Mouse (Mus musculus): ENCODE data around the gene Skor1. TPM values are rescaled to one million over a fixed set of nuclear protein-coding genes. Genes with fewer than 3 reads are reported as not detected.

Gene Skor1
- polyA plus RNA-seq, 1 experiment from 2014 or later = not detected

- 3% methylated on average over 9 of the region's 9 CpGs for WGBS (ENCODE audit: insufficient replicate concordance)
These were observed 8.6 kb downstream of the Skor1 start for GRCm38 (mm10) chr9:63140211-63140610.

GRCm38 (mm10) chr9:63139661-63140060 lies 9.1 kb downstream of the Skor1 start:
- H3K4me3 ChIP-seq (ENCODE audit: low read depth, low read length) = no peak overlapping the region
- WGBS (ENCODE audit: insufficient replicate concordance) = 2% methylated on average over 17 of the region's 17 CpGs
- peaks cover 16% of the 10 kb centered on the region for H3K4me1 ChIP-seq (ENCODE audit: control insufficient read depth, insufficient read depth, low read length)

More at GRCm38 (mm10) chr9:63140211-63140610, 8.6 kb downstream of the Skor1 start:
- Histone ChIP-seq H3K4me1 (ENCODE audit: control insufficient read depth, insufficient read depth, low read length) (peaks cover 16% of the 10 kb centered on the region), H3K9me3 (replicated peaks; ENCODE audit: control insufficient read depth, low read length) (no peaks in the 10 kb centered on the region), H3K36me3 (ENCODE audit: control insufficient read depth, insufficient read depth, low read length) (no peaks in the 10 kb centered on the region), H3K27ac (ENCODE audit: low read depth, low read length) (no peak overlapping the region), H3K4me2 (no peak overlapping the region), H3K4me3 (ENCODE audit: low read depth, low read length) (no peak overlapping the region), H3K27me3 (ENCODE audit: control insufficient read depth, insufficient read depth, low read length) (peaks cover 96% of the 10 kb centered on the region), H3K9ac (ENCODE audit: low read depth, low read length) (no peak overlapping the region)
- ATAC-seq (replicated peaks; ENCODE audit: insufficient number of reproducible peaks, low FRiP score, low TSS enrichment) = no peak

GRCm38 (mm10) chr9:63138481-63138967 lies 10.2 kb downstream of the Skor1 start:
- Histone ChIP-seq H3K4me2 (peak overlapping the region; percentile 52), H3K27ac (ENCODE audit: low read depth, low read length) (no peak overlapping the region), H3K36me3 (ENCODE audit: control insufficient read depth, insufficient read depth, low read length) (no peaks in the 10 kb centered on the region), H3K27me3 (ENCODE audit: control insufficient read depth, insufficient read depth, low read length) (peaks cover 94% of the 10 kb centered on the region), H3K4me3 (ENCODE audit: low read depth, low read length) (peak overlapping the region; percentile 22), H3K9ac (ENCODE audit: low read depth, low read length) (no peak overlapping the region), H3K9me3 (replicated peaks; ENCODE audit: control insufficient read depth, low read length) (no peaks in the 10 kb centered on the region), H3K4me1 (ENCODE audit: control insufficient read depth, insufficient read depth, low read length) (peaks cover 13% of the 10 kb centered on the region)
- ATAC-seq (replicated peaks; ENCODE audit: insufficient number of reproducible peaks, low FRiP score, low TSS enrichment) = 0 out of 2 replicates have a peak, but pooled peaks have one; percentile 15
- WGBS (ENCODE audit: insufficient replicate concordance) = under 1% methylated on average over 31 of the region's 31 CpGs

More at GRCm38 (mm10) chr9:63139661-63140060, 9.1 kb downstream of the Skor1 start:
- ATAC-seq (replicated peaks; ENCODE audit: insufficient number of reproducible peaks, low FRiP score, low TSS enrichment) = no peak
- Histone ChIP-seq H3K9ac (ENCODE audit: low read depth, low read length) (no peak overlapping the region), H3K36me3 (ENCODE audit: control insufficient read depth, insufficient read depth, low read length) (no peaks in the 10 kb centered on the region), H3K27me3 (ENCODE audit: control insufficient read depth, insufficient read depth, low read length) (peaks cover 96% of the 10 kb centered on the region), H3K4me2 (no peak overlapping the region), H3K27ac (ENCODE audit: low read depth, low read length) (no peak overlapping the region), H3K9me3 (replicated peaks; ENCODE audit: control insufficient read depth, low read length) (no peaks in the 10 kb centered on the region)

DNA sequence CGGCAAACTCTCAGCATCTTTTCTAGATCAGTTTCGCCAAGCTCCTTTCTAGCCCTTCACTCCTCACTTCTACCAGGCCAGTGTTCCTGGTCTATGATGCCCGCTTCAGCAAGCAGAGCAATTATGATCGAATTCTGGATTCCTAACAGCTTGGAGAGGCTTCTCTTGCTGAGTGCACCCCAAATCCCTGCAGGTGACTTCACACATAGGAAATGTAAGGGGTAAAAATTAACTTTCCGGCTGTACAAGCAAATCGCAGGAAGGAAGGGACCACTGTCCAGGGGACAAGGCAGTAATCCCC lies 11.2 kb downstream of the Skor1 start:
- no peak overlapping the region for H3K4me3 ChIP-seq (ENCODE audit: low read depth, low read length)
- no peak overlapping the region for H3K9ac ChIP-seq (ENCODE audit: low read depth, low read length)
- no peak overlapping the region for H3K4me2 ChIP-seq
- H3K9me3 ChIP-seq (replicated peaks; ENCODE audit: control insufficient read depth, low read length) = no peaks in the 10 kb centered on the region
- 3% methylated on average over 6 of the region's 6 CpGs for WGBS (ENCODE audit: insufficient replicate concordance)
- no peak for ATAC-seq (replicated peaks; ENCODE audit: insufficient number of reproducible peaks, low FRiP score, low TSS enrichment)
- H3K27me3 ChIP-seq (ENCODE audit: control insufficient read depth, insufficient read depth, low read length) = peaks cover 87% of the 10 kb centered on the region
- H3K27ac ChIP-seq (ENCODE audit: low read depth, low read length) = no peak overlapping the region
- peaks cover 7% of the 10 kb centered on the region for H3K4me1 ChIP-seq (ENCODE audit: control insufficient read depth, insufficient read depth, low read length)
- H3K36me3 ChIP-seq (ENCODE audit: control insufficient read depth, insufficient read depth, low read length) = no peaks in the 10 kb centered on the region

DNA sequence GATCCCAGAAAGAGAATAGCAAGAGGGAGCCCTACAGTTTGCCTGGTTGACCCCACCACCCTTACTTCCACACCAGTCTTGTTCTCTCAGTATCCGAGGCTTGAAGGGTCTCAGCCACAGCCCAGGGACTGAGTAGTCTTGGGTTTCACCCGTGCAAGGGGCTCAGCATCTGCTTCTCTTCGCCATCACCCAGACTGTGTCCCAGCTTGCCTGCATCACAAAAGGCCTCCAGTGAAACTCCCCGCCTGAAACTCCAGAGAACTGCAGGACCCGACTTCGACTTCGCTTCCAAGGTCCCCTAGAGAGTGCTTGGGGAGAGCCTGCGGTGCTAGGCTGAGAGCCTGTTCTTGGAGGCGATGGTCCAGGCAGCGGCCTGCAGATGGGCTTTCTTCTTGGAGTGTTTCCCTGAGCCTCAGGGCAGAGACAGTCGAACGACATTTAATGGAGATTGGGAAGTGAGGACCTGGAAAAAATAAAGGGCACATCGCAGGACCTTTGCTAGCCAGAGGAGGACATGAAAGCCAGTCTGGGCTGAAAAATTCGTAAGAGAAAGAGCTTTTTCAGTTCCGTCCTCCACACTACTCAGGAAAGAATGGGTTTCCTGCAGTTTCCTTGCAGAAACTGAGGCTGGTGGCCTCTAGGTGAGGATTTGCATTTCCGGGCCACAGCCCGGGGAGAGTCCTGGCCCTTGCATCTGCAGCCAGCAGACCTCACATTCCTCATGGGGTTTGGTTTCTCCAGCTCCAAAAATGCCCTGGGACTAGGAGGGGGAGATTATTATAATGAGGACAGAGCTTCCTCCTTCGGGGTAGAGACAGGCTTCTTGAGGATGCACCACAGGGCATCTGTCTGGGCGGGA lies 11.8 kb downstream of the Skor1 start:
- Histone ChIP-seq H3K9me3 (replicated peaks; ENCODE audit: control insufficient read depth, low read length) (no peaks in the 10 kb centered on the region), H3K27me3 (ENCODE audit: control insufficient read depth, insufficient read depth, low read length) (peaks cover 81% of the 10 kb centered on the region), H3K27ac (ENCODE audit: low read depth, low read length) (no peak overlapping the region), H3K9ac (ENCODE audit: low read depth, low read length) (no peak overlapping the region), H3K4me3 (ENCODE audit: low read depth, low read length) (no peak overlapping the region), H3K4me1 (ENCODE audit: control insufficient read depth, insufficient read depth, low read length) (peaks cover 8% of the 10 kb centered on the region), H3K4me2 (no peak overlapping the region), H3K36me3 (ENCODE audit: control insufficient read depth, insufficient read depth, low read length) (no peaks in the 10 kb centered on the region)
- ATAC-seq (replicated peaks; ENCODE audit: insufficient number of reproducible peaks, low FRiP score, low TSS enrichment) = no peak
- WGBS (ENCODE audit: insufficient replicate concordance) = 3% methylated on average over 19 of the region's 19 CpGs

DNA sequence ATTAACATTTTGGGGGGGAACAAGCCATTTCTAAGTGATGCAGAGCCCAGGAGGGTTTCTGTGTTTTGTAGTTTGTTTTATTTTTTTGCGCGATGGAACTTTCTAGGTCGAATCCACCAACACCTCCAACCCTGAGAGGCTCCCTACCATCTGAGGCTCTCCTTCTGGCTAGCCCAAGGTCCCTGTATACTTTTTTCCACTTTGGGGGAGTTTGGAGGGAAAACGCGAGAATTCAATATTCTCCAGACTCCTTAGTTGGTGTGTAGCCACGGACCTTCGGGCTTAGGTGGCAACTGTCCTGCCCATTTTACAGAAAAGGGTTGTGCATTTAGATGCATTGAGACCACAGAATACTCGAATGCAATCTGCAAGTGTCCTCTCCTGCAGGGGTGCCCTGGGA lies 12.5 kb downstream of the Skor1 start:
- H3K27ac ChIP-seq (ENCODE audit: low read depth, low read length) = no peak overlapping the region
- 5% methylated on average over 8 of the region's 8 CpGs for WGBS (ENCODE audit: insufficient replicate concordance)
- no peak for ATAC-seq (replicated peaks; ENCODE audit: insufficient number of reproducible peaks, low FRiP score, low TSS enrichment)
- no peak overlapping the region for H3K4me3 ChIP-seq (ENCODE audit: low read depth, low read length)
- H3K36me3 ChIP-seq (ENCODE audit: control insufficient read depth, insufficient read depth, low read length) = no peaks in the 10 kb centered on the region
- no peak overlapping the region for H3K9ac ChIP-seq (ENCODE audit: low read depth, low read length)
- peaks cover 12% of the 10 kb centered on the region for H3K4me1 ChIP-seq (ENCODE audit: control insufficient read depth, insufficient read depth, low read length)
- H3K9me3 ChIP-seq (replicated peaks; ENCODE audit: control insufficient read depth, low read length) = no peaks in the 10 kb centered on the region
- peaks cover 74% of the 10 kb centered on the region for H3K27me3 ChIP-seq (ENCODE audit: control insufficient read depth, insufficient read depth, low read length)
- no peak overlapping the region for H3K4me2 ChIP-seq

DNA sequence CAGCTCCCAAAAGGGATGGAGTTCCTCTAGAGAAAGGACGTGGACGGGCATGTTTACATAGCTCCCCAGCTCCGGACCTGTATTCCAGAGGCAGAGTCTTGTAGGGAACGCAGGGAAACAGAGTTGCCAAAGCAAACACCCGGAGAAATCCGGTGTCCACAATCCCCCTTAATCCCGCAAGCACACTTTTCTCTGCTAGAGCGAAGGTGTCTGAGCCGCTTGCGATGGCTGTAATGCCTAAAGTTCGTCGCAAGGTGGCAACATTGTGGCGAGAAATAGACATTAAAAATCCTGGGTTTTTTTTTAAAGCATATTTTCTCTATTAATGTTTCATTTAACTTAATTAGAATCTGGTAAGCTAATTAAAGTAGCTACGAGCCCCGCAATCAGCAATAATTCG lies 13.0 kb downstream of the Skor1 start:
- no peak overlapping the region for H3K9ac ChIP-seq (ENCODE audit: low read depth, low read length)
- H3K27me3 ChIP-seq (ENCODE audit: control insufficient read depth, insufficient read depth, low read length) = peaks cover 69% of the 10 kb centered on the region
- H3K4me3 ChIP-seq (ENCODE audit: low read depth, low read length) = peak overlapping the region; percentile 29
- H3K4me1 ChIP-seq (ENCODE audit: control insufficient read depth, insufficient read depth, low read length) = peaks cover 12% of the 10 kb centered on the region
- no peak overlapping the region for H3K27ac ChIP-seq (ENCODE audit: low read depth, low read length)
- WGBS (ENCODE audit: insufficient replicate concordance) = under 1% methylated on average over 16 of the region's 16 CpGs
- ATAC-seq (replicated peaks; ENCODE audit: insufficient number of reproducible peaks, low FRiP score, low TSS enrichment) = no peak
- H3K9me3 ChIP-seq (replicated peaks; ENCODE audit: control insufficient read depth, low read length) = no peaks in the 10 kb centered on the region
- no peaks in the 10 kb centered on the region for H3K36me3 ChIP-seq (ENCODE audit: control insufficient read depth, insufficient read depth, low read length)
- peak overlapping the region; percentile 51 for H3K4me2 ChIP-seq

DNA sequence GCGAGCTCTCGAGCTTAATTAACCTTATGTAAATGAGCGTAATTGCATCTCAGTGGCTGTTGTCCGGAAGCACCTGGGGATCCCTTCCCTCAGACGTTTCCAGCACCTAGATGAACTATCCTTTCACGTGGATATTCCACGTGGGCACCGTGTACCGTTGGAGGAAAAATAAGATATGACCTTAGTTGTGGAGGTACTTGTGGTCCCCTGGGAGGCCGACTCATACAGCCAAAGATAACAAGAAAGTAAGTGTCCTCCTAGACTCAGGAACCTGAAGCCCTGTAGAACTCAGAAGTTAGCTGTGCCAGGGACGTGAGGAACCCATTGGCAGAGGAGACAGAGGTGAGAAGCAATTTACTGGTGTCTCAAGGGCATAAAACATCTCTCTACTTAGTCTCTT lies 13.4 kb downstream of the Skor1 start:
- Histone ChIP-seq H3K4me1 (ENCODE audit: control insufficient read depth, insufficient read depth, low read length) (peaks cover 12% of the 10 kb centered on the region), H3K9ac (ENCODE audit: low read depth, low read length) (no peak overlapping the region), H3K36me3 (ENCODE audit: control insufficient read depth, insufficient read depth, low read length) (no peaks in the 10 kb centered on the region), H3K9me3 (replicated peaks; ENCODE audit: control insufficient read depth, low read length) (no peaks in the 10 kb centered on the region), H3K27me3 (ENCODE audit: control insufficient read depth, insufficient read depth, low read length) (peaks cover 66% of the 10 kb centered on the region), H3K27ac (ENCODE audit: low read depth, low read length) (no peak overlapping the region), H3K4me2 (peak overlapping the region; percentile 51), H3K4me3 (ENCODE audit: low read depth, low read length) (peak overlapping the region; percentile 29)
- 4% methylated on average over 11 of the region's 11 CpGs for WGBS (ENCODE audit: insufficient replicate concordance)
- ATAC-seq (replicated peaks; ENCODE audit: insufficient number of reproducible peaks, low FRiP score, low TSS enrichment) = no peak

GRCm38 (mm10) chr9:63133659-63134058 lies 15.1 kb downstream of the Skor1 start:
- WGBS (ENCODE audit: insufficient replicate concordance) = 16% methylated on average over 6 of the region's 6 CpGs
- Histone ChIP-seq H3K27me3 (ENCODE audit: control insufficient read depth, insufficient read depth, low read length) (peaks cover 50% of the 10 kb centered on the region), H3K9me3 (replicated peaks; ENCODE audit: control insufficient read depth, low read length) (no peaks in the 10 kb centered on the region), H3K36me3 (ENCODE audit: control insufficient read depth, insufficient read depth, low read length) (no peaks in the 10 kb centered on the region), H3K27ac (ENCODE audit: low read depth, low read length) (no peak overlapping the region), H3K4me2 (peak overlapping the region; percentile 70), H3K9ac (ENCODE audit: low read depth, low read length) (no peak overlapping the region), H3K4me3 (ENCODE audit: low read depth, low read length) (peak overlapping the region; percentile 21), H3K4me1 (ENCODE audit: control insufficient read depth, insufficient read depth, low read length) (peaks cover 11% of the 10 kb centered on the region)
- no peak for ATAC-seq (replicated peaks; ENCODE audit: insufficient number of reproducible peaks, low FRiP score, low TSS enrichment)
